Mouse (Mus musculus) monocyte, adult 2 months (primary cell): ENCODE data around the gene Spint5.
"Not testable (repeated sequence)": the region's sequence is repeated elsewhere in the genome, so short reads cannot be mapped to it uniquely, and the experiment has no call there.

Experiments used
- DNase-seq, 2 experiments: peaks; one replicate each; pipeline ENCODE4 v3.0.0; 2022; ENCODE audit warnings: low spot score in 2 of 2, low read depth in 1 of 2

The Spint5 gene

DNA sequence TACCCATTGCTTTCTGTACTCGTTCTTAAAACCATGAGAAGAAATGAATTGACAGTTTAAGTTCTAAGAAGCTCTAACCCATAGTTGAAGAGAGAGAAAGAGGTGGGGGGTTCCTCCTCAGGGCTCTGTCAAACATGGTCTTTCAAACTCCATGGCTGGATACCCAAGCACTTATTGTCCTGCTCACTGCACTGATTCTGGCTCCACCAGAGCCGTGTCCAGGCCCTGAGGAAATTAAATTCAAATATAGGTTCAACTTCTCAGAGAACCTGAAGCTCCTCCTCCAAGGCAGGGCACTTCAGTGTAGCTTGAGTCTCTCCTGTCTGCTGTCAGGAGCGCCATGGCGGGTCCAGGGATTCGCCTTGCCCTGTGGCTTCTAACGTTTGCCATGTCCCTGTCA lies at the start of gene Spint5:
Gene Spint5, plus strand, starts transcription at position 301 of the 400 bp plus-strand sequence.
- no peak for DNase-seq

DNA sequence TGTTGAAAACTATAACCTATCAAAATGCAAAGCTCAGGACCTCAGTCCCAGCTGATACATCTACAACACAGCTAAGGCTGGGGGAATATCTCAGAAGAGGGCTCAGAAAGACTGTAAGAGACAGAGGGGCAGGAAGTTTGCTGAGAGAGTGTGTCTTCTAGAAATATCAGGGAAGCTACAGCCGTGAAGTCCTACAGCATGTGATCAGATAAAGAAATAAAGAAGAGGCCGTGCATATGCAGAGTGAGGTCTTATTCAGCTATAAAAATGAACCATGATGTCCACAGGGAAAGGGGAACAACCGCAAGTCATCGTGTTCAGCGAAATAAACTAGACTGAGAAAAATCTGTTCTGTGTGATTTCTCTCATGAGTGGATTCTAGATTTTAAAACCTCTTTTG lies 44.8 kb upstream of the Spint5 start:
- DNase-seq: no peak

DNA sequence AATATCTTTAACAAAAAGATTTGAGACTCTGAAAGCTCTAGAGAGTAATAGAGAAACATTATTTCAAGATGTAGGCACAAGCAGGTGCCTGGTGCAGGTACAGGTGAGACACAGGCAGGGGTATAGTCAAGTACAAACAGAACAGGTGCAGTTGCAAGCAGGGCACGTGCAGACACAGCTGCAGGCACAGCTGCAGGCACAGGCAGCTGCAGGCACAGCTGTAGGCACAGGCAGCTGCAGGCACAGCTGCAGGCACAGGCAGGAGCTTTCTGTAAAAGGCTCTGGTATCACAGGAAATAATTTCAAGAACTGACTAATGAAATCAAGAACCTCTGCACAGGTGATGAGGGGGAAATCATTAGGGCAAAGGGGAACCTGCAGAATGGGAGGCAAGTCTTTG lies 44.2 kb upstream of the Spint5 start:
- no peak for DNase-seq

DNA sequence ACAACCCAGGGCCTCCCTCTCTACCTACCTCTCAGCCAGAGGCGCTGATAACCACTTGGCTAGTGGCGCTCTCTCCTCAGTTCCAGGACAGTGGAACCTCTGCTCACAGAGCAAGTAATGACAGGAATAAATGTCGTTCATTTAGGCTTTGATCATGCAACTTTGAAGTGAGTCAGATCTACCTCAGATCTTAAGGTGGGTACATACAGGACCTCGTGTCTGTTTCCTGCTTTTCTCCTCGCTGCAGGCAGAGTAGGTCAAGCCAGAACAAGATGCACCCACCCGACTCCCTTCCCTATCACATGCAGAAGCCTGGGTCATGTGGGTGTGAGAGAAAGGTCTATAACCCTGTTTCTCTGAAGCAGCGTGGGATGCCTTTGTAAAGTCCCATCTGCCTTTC lies 41.1 kb upstream of the Spint5 start, which contains the start of gene Wfdc11:
Gene Wfdc11, minus strand, starts transcription at position 101 of the 400 bp plus-strand sequence.
- no peak for DNase-seq

GRCm38 (mm10) chr2:164676103-164676502 lies 39.0 kb upstream of the Spint5 start:
- DNase-seq: no peak

DNA sequence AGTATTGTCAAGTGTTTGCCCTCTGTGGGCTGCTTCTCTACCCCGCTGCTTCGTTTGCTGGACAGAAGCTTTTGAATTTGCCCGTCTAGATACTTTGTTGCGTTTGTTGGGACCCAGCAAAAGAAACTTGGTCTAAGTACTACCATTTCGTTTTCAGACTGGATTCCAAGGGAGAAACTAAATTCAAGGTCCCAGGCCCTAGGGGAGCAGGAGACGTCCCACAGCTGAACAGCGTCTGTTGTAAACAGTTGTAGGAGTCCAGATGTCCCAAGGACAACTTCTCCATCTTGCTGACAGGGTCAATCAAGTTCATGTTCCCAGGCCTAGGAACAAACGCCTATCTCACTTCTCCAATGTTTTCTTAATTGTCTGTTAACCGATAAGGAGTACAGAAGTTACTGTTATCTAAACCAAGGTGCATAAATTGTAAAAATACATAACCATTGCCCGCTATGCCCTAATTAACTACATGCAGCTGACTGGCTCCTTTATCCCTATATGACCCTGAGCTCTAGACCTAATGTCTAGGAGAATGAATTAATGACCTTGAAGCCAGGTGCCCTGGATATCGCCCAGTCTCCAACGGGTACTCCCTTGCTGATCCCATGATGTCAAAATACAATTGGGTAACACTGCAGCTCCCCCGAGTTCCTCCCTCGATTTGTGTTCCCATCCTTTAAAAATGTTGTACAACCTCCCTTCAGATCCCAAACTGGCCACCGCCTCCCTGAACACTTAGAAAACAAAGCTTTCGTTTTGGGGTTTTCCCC lies 38.0 kb upstream of the Spint5 start:
- DNase-seq: no peak

GRCm38 (mm10) chr2:164678848-164679625 lies 36.1 kb upstream of the Spint5 start:
- DNase-seq: peak; percentile 8 to 9

GRCm38 (mm10) chr2:164679906-164680305 lies 35.2 kb upstream of the Spint5 start:
- no peak for DNase-seq

DNA sequence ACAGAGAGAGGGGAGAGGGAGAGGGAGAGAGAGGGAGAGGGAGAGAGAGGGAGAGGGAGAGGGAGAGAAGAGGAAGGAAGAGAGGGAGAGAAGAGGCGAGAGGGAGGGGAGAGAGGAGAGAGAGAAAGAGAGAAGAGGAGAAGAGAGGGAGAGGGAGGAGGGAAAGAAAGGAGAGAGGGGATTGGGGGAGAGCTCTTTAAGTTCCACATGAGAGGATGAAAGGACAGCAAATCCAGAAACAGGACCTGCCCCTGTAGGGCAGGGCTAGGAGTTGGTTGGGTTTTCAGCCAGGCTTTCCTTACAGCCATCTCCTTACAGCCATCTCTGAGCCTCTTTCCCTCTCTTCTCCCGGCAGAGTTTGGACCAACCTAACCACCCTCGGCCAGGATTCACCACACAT lies 30.3 kb upstream of the Spint5 start, which contains the start of gene Wfdc13:
Gene Wfdc13, plus strand, starts transcription at position 301 of the 400 bp plus-strand sequence.
- DNase-seq: no peak

DNA sequence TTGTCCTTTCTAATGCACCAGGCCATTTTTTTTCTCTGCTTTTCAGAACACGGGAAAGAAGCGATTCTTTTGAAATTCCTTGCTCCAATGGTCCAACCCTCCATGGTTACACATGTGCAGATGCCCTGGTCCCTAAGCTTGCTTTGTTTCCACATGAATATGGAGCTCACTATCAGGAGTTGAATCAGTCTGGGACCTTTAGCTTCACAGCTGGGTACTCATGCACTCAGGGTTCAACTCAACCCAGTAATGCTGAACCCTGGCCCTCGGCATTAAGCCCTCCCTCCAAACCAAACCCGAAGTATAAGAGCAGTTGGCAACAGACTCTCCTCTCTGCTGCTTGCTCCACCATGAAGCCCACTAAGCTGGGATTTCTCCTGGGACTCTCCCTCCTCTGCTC lies 16.9 kb upstream of the Spint5 start, which contains the start of gene Spint4:
Gene Spint4, plus strand, starts transcription at position 301 of the 400 bp plus-strand sequence.
- DNase-seq: no peak

DNA sequence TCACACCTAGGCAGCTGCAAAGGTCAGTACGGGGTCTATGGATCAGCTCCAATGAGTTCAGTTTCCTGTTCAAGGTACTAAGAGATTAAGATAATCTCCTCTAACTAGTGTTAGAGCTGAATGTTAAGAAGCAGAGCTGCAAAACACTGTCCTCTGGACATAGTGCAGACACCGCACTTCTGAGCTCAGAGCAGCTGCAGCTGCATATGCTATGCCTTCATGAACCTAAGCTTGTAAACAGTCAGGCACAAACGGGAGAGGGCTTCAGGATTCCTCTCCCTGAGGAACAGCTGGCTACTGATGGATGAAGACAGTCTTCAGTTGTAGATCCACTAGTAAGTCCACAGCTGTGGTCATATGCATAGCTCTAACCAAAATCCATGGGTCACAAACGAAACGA lies 14.1 kb upstream of the Spint5 start:
- no peak for DNase-seq

GRCm38 (mm10) chr2:164701761-164702160 lies 13.3 kb upstream of the Spint5 start:
- DNase-seq: no peak

- no peak for DNase-seq
Observed at GRCm38 (mm10) chr2:164704235-164704634, 10.9 kb upstream of the Spint5 start.

- DNase-seq: no peak
Observed at GRCm38 (mm10) chr2:164705328-164705727, 9.8 kb upstream of the Spint5 start.

- no peak for DNase-seq
Observed at GRCm38 (mm10) chr2:164705991-164706390, 9.1 kb upstream of the Spint5 start.

DNA sequence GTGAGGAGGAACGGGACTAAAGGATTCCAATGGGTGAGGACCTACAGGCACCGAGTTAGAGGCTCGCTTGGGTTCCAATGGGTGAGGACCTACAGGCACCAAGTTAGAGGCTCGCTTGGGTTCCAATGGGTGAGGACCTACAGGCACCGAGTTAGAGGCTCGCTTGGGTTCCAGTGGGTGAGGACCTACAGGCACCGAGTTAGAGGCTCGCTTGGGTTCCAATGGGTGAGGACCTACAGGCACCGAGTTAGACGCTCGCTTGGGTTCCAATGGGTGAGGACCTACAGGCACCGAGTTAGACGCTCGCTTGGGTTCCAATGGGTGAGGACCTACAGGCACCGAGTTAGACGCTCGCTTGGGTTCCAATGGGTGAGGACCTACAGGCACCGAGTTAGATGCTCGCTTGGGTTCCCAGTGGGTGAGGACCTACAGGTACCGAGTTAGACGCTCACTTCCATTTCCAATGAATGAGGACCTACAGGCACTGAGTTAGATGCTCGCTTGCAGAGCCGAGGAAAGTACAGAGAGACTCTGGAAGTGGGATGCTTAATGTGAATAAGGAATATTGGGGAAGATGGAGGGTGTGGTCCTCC lies 1.2 kb downstream of the Spint5 start:
- DNase-seq: not testable (repeated sequence)

DNA sequence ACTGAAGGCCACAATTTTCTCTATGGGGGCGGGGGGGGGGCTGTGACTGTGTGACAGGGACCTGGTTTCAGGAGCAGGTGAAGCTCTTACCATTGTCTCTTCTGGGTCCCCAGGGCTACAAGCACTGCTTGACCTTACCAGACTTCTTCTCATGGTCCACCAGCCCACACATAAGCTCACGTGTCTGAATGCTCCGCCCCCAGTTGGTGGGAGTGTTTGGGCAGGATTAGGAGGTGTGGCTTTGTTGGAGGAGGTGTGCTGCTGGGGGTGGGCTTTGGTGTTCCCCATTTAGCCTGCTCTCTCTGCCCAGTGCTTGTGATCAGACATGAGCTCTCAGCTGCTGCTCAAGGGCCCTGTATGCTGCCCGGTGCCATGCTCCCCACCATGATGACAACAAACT lies 8.2 kb downstream of the Spint5 start:
- DNase-seq: no peak

- peak in 1 of 2 experiments; percentile 13 for DNase-seq
Observed at GRCm38 (mm10) chr2:164725895-164726619, 11.0 kb downstream of the Spint5 start.

GRCm38 (mm10) chr2:164731719-164732118 lies 16.6 kb downstream of the Spint5 start:
- DNase-seq: no peak

- DNase-seq: no peak
Observed at GRCm38 (mm10) chr2:164733259-164733658, 18.2 kb downstream of the Spint5 start.

DNA sequence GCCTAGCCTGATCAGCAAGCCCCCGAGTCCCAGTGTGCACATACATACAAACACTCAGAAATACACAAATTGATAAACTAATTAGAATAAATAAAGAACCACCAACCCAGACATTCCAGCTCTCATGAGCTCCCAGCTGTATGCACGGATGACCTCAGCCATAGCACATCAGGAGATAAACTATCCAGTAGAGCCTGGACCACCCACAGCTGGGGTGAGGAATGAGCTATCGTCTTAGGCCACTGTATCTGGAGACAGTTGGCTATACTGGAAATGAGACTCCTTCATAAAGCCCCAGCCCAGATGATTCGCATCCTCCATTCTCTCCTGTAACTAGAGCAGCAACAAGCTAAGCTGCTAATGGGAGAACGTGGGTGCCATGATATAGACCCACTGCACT lies 19.7 kb downstream of the Spint5 start:
- DNase-seq: no peak
